Mouse (Mus musculus): Measurements from ENCODE around the gene Prim2. TPM values are rescaled to one million over a fixed set of nuclear protein-coding genes. Genes with fewer than 3 reads are reported as not detected.

The Prim2 gene
- polyA plus RNA-seq, 1 experiment from 2014 or later = 34.4 TPM

GRCm38 (mm10) chr1:33610026-33610721 lies 59.4 kb downstream of the Prim2 start:
- Histone ChIP-seq H3K27me3 (no peaks in the 10 kb centered on the region), H3K4me1 (replicated peaks) (peaks cover 41% of the 10 kb centered on the region), H3K4me2 (no peak overlapping the region), H3K4me3 (replicated peaks) (no peak overlapping the region), H3K27ac (replicated peaks) (peak overlapping the region; percentile 31; the same call in 1 of the 2 replicates), H3K9me3 (replicated peaks) (no peaks in the 10 kb centered on the region), H3K9ac (no peak overlapping the region), H3K36me3 (replicated peaks) (peaks cover 9% of the 10 kb centered on the region)
- 45% methylated on average over 14 of the region's 14 CpGs for WGBS (ENCODE audit: insufficient replicate concordance)
- ATAC-seq (ENCODE audit: insufficient read depth) = no peak

- Histone ChIP-seq H3K4me1 (replicated peaks) (peaks cover 44% of the 10 kb centered on the region), H3K9me3 (replicated peaks) (no peaks in the 10 kb centered on the region), H3K9ac (no peak overlapping the region), H3K4me2 (no peak overlapping the region), H3K27me3 (no peaks in the 10 kb centered on the region), H3K27ac (replicated peaks) (no peak overlapping the region), H3K36me3 (replicated peaks) (peaks cover 9% of the 10 kb centered on the region), H3K4me3 (replicated peaks) (no peak overlapping the region)
- WGBS (ENCODE audit: insufficient replicate concordance) = 84% methylated on average over 2 of the region's 2 CpGs
- no peak for ATAC-seq (ENCODE audit: insufficient read depth)
Measured at GRCm38 (mm10) chr1:33608133-33608532, 61.5 kb downstream of the Prim2 start.

- H3K27ac ChIP-seq (replicated peaks) = no peak overlapping the region
- no peak overlapping the region for H3K4me3 ChIP-seq (replicated peaks)
- no peak overlapping the region for H3K9ac ChIP-seq
- peaks cover 10% of the 10 kb centered on the region for H3K36me3 ChIP-seq (replicated peaks)
- WGBS (ENCODE audit: insufficient replicate concordance) = 51% methylated on average over 5 of the region's 5 CpGs
- no peaks in the 10 kb centered on the region for H3K9me3 ChIP-seq (replicated peaks)
- H3K4me1 ChIP-seq (replicated peaks) = peaks cover 24% of the 10 kb centered on the region
- H3K4me2 ChIP-seq = no peak overlapping the region
- no peaks in the 10 kb centered on the region for H3K27me3 ChIP-seq
- peak; percentile 51; the same call in 1 of the 2 replicates for ATAC-seq (ENCODE audit: insufficient read depth)
Measured at GRCm38 (mm10) chr1:33604087-33604699, 65.4 kb downstream of the Prim2 start.

- WGBS (ENCODE audit: insufficient replicate concordance) = 82% methylated on average over 3 of the region's 3 CpGs
- ATAC-seq (ENCODE audit: insufficient read depth) = no peak
Measured at GRCm38 (mm10) chr1:33599698-33600097, 69.9 kb downstream of the Prim2 start.

GRCm38 (mm10) chr1:33599019-33599667 lies 70.5 kb downstream of the Prim2 start:
- H3K4me1 ChIP-seq (replicated peaks) = peaks cover 14% of the 10 kb centered on the region
- H3K36me3 ChIP-seq (replicated peaks) = peaks cover 15% of the 10 kb centered on the region
- H3K4me3 ChIP-seq (replicated peaks) = no peak overlapping the region
- ATAC-seq (ENCODE audit: insufficient read depth) = no peak
- no peaks in the 10 kb centered on the region for H3K27me3 ChIP-seq
- no peak overlapping the region for H3K9ac ChIP-seq
- H3K27ac ChIP-seq (replicated peaks) = no peak overlapping the region
- WGBS (ENCODE audit: insufficient replicate concordance) = 84% methylated on average over 5 of the region's 5 CpGs
- no peaks in the 10 kb centered on the region for H3K9me3 ChIP-seq (replicated peaks)
- H3K4me2 ChIP-seq = no peak overlapping the region

More at GRCm38 (mm10) chr1:33599698-33600097, 69.9 kb downstream of the Prim2 start:
- Histone ChIP-seq H3K36me3 (replicated peaks) (peaks cover 15% of the 10 kb centered on the region), H3K4me2 (no peak overlapping the region), H3K9me3 (replicated peaks) (no peaks in the 10 kb centered on the region), H3K9ac (no peak overlapping the region), H3K4me3 (replicated peaks) (no peak overlapping the region), H3K4me1 (replicated peaks) (peaks cover 20% of the 10 kb centered on the region), H3K27me3 (no peaks in the 10 kb centered on the region), H3K27ac (replicated peaks) (no peak overlapping the region)

GRCm38 (mm10) chr1:33597043-33597442 lies 72.6 kb downstream of the Prim2 start:
- Histone ChIP-seq H3K27ac (replicated peaks) (no peak overlapping the region), H3K4me2 (no peak overlapping the region), H3K4me1 (replicated peaks) (0 out of 2 replicates have a peak, but pooled peaks cover 3% of the 10 kb centered on the region), H3K36me3 (replicated peaks) (peaks cover 15% of the 10 kb centered on the region), H3K4me3 (replicated peaks) (no peak overlapping the region), H3K9me3 (replicated peaks) (no peaks in the 10 kb centered on the region), H3K9ac (no peak overlapping the region), H3K27me3 (no peaks in the 10 kb centered on the region)
- WGBS (ENCODE audit: insufficient replicate concordance) = 52% methylated on average over 1 of the region's 1 CpGs
- no peak for ATAC-seq (ENCODE audit: insufficient read depth)

- Histone ChIP-seq H3K27ac (replicated peaks) (0 out of 2 replicates have a peak overlapping the region, but pooled peaks have one; percentile 11), H3K4me1 (replicated peaks) (0 out of 2 replicates have a peak, but pooled peaks cover 3% of the 10 kb centered on the region), H3K4me3 (replicated peaks) (no peak overlapping the region), H3K27me3 (no peaks in the 10 kb centered on the region), H3K9ac (no peak overlapping the region), H3K9me3 (replicated peaks) (no peaks in the 10 kb centered on the region), H3K4me2 (no peak overlapping the region), H3K36me3 (replicated peaks) (peaks cover 18% of the 10 kb centered on the region)
- no peak for ATAC-seq (ENCODE audit: insufficient read depth)
- 86% methylated on average over 2 of the region's 2 CpGs for WGBS (ENCODE audit: insufficient replicate concordance)
Measured at GRCm38 (mm10) chr1:33595936-33596335, 73.7 kb downstream of the Prim2 start.

GRCm38 (mm10) chr1:33594966-33595365 lies 74.6 kb downstream of the Prim2 start:
- WGBS (ENCODE audit: insufficient replicate concordance) = 81% methylated on average over 2 of the region's 2 CpGs
- Histone ChIP-seq H3K4me1 (replicated peaks) (0 out of 2 replicates have a peak, but pooled peaks cover 3% of the 10 kb centered on the region), H3K9ac (no peak overlapping the region), H3K36me3 (replicated peaks) (peaks cover 18% of the 10 kb centered on the region), H3K4me2 (no peak overlapping the region), H3K27me3 (no peaks in the 10 kb centered on the region), H3K4me3 (replicated peaks) (no peak overlapping the region), H3K27ac (replicated peaks) (no peak overlapping the region), H3K9me3 (replicated peaks) (no peaks in the 10 kb centered on the region)
- ATAC-seq (ENCODE audit: insufficient read depth) = no peak

GRCm38 (mm10) chr1:33593718-33594388 lies 75.7 kb downstream of the Prim2 start:
- Histone ChIP-seq H3K27ac (replicated peaks) (no peak overlapping the region), H3K27me3 (no peaks in the 10 kb centered on the region), H3K4me2 (no peak overlapping the region), H3K4me1 (replicated peaks) (0 out of 2 replicates have a peak, but pooled peaks cover 3% of the 10 kb centered on the region), H3K9me3 (replicated peaks) (no peaks in the 10 kb centered on the region), H3K36me3 (replicated peaks) (peaks cover 14% of the 10 kb centered on the region), H3K4me3 (replicated peaks) (no peak overlapping the region), H3K9ac (no peak overlapping the region)
- ATAC-seq (ENCODE audit: insufficient read depth) = no peak
- WGBS (ENCODE audit: insufficient replicate concordance) = 77% methylated on average over 4 of the region's 4 CpGs

GRCm38 (mm10) chr1:33591997-33592608 lies 77.5 kb downstream of the Prim2 start:
- 0 out of 2 replicates have a peak, but pooled peaks cover 3% of the 10 kb centered on the region for H3K4me1 ChIP-seq (replicated peaks)
- peaks cover 4% of the 10 kb centered on the region; the same call in 1 of the 2 replicates for H3K36me3 ChIP-seq (replicated peaks)
- no peak for ATAC-seq (ENCODE audit: insufficient read depth)
- H3K27ac ChIP-seq (replicated peaks) = no peak overlapping the region; the same call in 1 of the 2 replicates
- H3K9ac ChIP-seq = no peak overlapping the region
- no peaks in the 10 kb centered on the region for H3K27me3 ChIP-seq
- H3K4me3 ChIP-seq (replicated peaks) = no peak overlapping the region
- WGBS (ENCODE audit: insufficient replicate concordance) = 81% methylated on average over 7 of the region's 7 CpGs
- H3K9me3 ChIP-seq (replicated peaks) = no peaks in the 10 kb centered on the region
- no peak overlapping the region for H3K4me2 ChIP-seq

Data from liver, embryonic 15.5 days (tissue).